Mouse (Mus musculus) c-Kit-positive CD71-positive TER-119-negative erythroid progenitor cells, embryonic 14.5 days (primary cell): ENCODE measurements around the gene Creld2.
A peak's percentile ranks its signal among the peaks of the same experiment; 100 is the strongest.

Experiments
- DNase-seq: peaks from one replicate; pipeline ENCODE4 v3.0.0-alpha.2; 2013; ENCODE audit warnings: low read depth

Creld2 gene

DNA sequence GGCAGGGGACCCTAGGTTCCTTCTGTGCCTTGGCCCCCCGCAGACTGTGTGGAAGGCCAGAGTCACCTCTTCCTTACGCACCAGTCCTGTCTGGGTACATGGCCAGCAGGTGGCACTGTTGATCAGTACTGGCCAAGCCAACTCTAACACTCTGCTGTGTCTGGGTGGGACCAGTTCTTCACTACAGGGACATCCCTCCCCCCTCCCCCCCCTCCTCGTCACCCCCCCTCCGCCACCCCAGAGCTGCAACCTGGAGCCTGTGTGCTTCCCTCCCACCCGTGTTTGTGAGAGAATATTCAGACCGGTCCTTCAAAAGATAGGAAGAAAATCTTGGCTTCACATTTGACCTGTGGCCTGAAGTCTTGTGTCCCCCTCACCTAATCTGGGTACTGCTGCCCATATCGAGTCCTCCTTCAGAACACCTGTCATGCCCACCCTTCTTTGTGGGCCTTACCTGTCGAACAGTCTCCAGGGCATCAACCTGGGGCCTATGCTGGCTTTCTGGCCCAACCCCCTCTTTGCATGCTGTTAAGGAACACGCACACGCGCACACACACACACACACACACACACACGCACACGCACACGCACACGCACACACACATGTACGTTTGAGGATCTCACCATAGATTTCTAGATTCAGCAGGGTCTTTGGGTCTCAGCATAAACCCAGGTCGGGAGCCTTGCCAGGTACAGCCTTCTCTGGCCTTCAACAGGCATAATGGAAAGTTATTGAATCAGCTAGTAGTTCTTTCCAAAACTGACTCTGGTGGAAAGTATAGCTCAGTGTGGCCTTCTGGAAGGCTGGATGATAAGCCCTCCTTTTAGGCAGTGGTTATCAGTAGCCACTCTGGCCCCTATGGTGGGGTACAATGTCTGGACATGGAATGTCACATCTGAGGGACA is 9.6 kb downstream of the Creld2 start:
- DNase-seq, result peak; percentile 78

DNA sequence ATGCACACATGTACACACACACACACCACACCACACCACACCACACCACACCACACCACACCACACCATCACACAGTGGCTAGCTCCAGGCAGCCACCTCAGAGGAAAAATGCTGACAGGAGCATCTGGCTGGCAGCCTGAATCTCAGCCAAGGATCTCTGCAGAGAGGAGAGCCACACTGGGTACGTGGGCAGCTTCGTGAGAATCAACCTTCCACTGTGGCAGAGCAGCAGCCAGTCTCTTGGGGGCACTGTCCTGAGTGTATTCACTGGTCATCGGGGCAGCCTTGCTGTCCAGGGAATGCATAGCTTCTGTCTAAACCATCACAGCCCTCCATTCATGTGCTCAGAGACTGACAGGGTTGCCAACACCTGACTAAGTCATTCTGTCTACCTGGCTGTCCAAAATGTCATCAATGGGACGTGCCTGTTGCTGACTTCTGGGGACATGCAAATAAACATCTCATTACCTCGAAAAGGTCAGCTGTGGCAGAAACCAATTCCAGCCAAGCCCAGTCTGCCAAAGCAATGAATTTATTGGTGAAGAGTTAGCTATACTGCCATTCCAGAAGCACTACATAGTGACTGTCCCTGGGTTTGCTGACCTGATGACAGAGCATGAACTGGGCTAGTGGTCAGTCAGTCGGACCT is 10.5 kb downstream of the Creld2 start:
- no peak for DNase-seq

DNA sequence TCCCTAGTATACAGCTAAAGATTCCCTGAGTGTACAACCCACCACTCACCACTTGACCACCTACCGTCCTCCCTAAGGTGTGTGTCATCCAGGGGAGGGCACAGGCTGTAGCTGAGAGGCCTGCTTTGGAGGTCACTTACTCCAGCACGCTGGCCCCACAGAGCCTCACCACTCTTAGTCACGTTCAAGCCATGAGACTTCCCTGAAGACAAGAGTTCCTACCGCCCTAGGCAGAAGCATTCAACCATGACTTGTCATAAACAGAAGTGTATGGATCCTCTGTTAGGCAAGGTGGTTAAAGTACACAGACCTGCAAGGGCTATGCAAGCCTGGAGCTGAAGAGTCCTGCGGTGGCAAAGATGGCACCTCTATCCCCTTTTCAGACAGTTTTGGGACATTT is 11.2 kb downstream of the Creld2 start:
- no peak for DNase-seq

DNA sequence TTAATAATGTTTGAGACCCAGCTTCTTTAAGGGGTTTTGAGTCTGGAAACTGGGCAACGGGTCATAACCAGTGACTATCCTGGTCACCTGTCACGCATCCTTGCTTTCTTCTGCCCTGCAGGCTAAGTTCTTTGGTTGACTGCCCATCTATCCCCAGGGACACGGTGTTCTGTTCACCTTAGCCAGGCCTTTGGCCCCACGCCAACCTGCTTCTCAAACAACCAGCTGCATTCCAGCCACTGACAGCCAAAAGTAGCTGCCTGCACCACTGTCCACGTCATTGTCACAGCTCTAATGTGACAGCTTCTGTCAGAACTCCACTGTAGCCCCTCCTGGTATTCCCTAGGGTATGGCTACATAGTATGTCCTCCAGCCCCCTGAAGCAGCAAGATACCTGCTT is 12.0 kb downstream of the Creld2 start:
- DNase-seq, result no peak

DNA sequence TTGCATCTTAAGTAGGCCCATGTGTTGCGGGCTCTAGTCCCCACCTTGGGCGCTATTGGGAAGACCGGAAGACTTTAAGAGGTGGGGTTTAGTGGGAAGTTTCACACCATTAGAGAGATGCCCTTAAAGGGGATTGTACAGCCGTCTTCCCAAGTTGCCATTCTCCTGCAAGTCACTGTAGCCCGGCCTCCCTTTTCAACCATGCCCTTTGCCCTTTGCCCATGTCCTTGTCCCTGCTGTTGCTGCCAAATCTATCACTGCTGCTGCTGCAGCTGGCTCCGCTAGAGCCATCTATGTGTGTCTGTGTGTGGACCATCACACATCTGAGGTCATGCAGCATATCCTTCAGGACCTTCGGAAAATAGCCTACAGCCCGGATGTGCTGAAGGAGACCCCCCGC is 13.1 kb downstream of the Creld2 start:
- no peak for DNase-seq

DNA sequence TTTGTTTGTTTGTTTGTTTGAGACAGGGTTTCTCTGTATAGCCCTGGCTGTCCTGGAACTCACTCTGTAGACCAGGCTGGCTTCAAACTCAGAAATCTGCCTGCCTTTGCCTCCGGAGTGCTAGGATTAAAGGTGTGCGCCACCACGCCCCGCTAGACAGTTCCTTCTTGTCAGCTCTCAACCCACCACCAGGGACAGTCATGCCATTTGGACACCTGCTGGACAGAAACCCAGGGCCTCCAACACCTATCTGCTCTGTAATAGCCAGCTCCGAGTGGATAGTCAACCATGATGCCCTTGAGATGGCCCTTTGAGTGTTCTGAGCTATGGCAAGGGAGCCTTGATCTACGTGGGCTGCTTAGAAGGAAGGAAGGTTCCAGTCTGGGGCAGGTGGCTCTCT is 16.6 kb downstream of the Creld2 start:
- DNase-seq, result no peak

DNA sequence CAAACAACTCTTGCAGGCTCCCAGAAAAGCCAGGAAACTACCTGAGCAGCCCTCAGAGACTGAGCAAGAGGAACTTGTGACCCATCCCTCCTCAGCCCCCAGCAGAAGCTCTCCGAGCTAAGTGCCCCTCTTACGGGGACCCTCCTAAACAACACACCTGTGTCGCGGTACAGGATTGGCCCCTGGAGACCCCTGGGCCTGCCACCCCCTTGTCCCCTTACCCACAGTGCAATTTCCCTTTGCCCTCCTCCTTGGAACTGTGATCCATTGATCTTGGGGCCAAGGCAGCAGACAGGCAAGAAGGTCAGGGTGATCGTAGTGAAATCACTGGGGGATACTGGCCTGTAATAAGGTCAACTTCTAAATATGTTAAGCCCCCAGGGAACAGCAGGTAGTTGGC is 17.1 kb downstream of the Creld2 start:
- no peak for DNase-seq

DNA sequence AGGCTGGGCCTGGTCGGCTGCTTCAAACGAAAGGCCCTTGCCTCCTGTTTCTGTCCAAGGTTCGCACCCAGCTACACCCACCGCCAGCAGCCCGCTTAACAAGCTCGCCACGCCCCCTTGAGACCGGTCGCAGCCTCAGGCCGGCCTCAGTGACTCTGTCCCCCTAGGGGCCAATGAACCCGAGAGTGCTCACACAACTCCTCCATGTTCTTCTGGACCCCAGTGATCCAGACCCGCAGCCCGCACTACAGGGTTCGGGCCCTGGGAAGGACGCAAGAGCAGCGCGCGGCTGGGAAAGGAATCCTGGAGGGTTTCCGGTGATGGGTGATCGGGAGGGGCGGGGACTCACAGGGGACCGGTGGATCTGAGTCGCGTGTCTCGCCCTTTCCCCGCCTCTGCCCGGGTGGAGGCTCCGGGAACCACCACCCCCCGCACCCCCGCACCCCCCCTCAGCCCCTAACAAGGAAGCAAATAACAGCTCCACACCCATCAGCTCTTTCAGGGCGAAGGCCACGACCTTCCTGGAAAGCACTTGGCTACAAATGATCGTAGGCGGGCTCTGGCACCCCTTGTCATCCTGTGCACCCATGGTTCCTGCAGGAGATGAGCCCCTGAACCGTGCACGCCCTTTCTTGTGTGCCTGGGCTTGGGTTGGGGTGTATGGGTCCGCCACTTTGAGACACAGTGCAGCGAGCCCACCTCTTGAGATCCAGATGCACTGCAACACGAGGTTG is 17.9 kb downstream of the Creld2 start:
- DNase-seq, result no peak

DNA sequence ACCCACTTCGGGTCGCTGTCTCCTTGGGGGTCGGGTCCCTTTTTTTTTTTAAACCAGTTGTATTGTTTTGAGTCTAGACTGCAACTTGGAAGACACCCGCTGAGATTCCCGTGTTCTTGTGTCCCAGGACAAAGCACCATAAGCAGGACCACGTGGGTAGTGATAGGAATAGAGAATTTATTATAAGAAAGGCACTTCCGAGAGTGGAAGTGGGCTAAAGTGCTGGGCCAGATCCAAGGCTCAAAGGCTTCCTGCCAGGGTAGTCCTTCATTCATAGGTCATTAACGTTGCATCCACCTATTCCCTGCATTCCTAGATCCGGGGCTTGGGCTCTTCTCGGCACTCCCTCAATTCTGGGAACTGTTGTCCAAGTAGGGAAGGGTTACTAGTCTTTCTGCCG is 18.5 kb downstream of the Creld2 start:
- DNase-seq, result no peak

DNA sequence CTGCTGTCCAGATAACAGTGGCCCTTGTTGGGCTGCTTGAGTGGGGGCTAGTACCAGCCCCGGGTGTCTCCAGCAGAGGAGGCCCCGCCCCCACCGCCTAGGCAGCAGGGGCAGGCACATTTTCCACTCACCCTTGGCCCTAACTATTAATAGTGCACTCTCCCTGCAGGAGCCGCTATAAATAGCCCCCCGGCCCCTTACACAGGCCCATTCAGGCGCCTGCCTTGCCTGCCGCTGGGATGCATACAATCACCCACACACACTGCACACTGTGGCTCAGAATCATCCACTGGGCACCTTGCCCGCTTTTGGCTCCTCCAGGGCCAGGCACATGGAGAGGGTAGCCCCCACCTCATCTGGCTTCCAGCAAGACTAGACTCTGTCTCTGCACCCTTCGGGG is 19.8 kb downstream of the Creld2 start:
- DNase-seq, result no peak

DNA sequence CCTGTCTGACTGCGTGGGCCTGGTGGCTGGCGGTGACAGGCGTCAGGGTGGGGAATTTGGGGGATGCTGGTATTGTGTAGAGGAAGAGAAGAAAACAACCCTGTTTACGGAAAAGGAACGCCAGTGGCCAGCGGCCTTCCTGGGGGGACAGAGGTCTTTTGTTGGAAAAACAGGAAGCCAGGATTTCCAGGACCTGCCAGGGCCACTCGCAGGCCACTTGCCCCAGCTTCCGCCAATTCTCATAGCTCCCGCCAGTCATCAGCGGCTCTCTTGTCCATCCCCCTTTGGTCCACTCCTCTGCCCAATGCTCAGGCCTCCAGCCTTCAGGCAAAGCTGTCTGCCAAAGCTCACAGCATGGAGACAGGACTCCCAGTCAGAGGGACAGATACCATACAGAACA is 20.7 kb downstream of the Creld2 start:
- no peak for DNase-seq

DNA sequence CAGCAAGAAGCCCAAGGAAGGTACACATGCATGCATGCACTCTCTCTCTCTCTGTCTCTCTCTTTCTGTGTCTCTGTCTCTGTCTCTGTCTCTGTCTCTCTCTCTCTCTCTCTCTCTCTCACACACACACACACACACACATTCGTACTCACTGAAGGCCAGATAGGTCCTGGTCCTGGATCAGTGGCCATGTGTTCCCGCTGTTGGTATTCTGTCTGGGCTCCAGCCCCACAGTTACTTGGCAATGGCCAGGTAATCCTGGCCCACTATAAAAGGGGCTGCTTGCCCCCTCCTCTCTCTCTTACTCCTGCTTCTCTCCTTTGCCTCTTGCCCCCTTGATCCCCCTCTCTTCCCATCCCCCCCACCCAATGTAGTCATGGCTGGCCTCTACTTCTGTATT is 21.7 kb downstream of the Creld2 start:
- DNase-seq, result no peak

DNA sequence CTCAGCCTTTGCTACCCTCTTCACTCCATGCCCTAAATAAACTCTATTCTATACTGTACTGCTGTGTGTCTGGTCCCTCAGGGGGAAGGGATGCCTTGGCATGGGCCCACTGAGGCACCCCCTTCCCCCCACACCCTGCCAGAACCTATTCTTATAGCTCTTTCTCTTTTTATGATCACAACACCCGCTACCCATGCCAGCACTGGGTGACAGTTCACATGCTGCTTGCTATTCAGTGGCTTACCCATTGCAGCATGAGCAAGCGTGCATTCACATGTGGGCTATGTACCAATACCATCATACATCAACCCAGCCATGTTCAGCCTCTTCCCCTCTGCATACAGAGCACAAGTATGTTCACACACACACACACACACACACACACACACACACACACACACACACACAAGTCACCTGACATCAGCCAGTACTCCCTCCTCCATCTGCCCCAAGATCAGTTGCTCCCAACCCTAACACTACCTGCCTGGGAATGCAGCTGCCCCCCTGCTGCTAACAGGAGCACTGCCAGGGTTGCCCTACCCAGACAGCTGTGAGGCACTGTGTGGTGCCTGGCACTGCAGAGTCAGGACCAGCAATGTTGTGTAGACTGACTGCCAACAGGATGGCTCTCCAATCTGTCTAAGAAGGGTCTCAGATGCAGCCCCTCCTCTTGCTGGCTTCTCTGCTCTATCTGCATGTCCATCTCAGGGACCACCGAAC is 22.3 kb downstream of the Creld2 start:
- DNase-seq, result no peak

DNA sequence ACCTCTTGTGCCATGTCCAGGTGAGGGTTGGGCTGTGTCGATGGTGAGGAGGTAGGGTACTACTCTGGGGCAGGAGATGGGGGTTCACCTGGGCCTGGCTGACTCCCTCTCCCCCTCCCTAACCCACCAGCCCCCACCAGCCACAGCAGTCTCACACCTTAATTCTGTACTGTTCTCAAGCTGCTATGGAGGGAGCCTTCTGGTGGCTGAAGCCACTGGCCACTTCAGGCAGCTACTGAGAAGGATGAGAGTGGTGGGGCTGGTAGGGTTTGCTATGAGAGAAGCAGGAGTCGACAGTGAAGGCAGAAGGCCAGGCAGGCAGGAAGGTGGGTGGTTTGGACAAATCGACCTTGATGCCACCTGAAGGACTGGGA is 22.8 kb downstream of the Creld2 start:
- DNase-seq, result no peak

DNA sequence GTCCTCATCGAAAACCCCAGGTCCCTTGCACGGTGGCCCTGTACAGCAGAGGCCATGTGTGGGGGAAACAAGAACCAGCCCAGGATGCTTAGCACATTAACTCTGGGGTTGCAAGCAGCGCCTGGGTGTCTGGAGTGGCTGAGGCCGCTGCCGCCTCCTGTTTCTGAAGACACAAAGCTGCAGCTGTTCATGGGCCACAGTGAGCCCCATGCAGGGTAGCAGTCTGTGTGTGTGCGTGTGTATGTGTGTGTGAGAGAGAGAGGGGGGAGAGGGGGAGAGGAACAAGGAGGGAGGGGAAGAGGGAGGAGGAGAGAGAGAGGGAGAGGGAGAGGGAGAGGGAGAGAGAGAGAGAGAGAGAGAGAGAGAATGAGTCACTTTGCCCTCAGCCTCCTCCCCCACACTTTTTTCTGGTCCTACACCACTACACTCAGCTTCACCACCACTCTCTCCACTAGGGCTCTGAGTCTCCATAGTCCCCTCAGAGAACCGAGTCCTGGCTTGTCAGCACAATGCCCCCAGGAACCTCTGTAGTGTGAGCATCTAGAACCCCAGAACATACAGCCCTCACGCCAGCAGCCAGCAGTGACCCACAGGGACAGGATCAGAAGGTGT is 24.1 kb downstream of the Creld2 start:
- DNase-seq, result no peak

DNA sequence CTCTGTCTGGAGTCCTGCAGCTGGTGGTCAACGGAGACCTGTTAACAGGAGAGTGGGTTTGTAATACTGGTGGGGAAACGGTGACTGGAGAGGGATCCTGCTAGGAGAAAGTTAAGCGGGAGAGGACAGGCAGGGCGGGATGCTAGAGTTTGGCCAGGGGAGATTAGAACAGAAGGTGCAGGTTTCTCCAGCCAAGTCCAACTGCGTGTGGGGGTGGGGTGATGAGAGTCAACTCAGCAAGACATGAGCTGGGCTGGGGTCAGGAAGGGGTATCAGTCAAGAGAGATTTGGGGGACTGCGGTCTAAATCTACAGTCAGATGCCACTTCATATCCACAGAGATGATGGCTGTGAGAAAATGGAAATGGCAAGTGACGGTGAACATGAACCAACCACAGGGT is 25.5 kb downstream of the Creld2 start:
- no peak for DNase-seq

DNA sequence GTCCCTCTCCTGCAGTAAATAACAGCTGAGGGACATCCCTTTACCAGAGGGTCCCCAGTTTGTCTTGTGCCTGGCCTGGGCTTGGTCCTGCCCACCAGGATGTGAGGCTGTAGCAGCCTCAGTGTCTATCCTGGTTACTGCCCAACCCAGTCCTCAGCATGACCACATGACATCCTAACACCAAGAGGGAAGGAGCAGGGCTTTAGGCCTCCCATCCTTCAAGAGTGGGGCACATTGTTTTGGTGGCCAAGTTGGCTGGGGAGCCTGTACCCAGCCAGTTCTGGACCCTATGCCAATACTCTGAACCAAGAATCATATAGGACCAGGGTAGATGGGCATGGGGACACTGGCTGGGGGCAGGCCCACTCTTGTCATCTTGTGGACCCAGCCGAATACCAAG is 29.2 kb downstream of the Creld2 start:
- no peak for DNase-seq

DNA sequence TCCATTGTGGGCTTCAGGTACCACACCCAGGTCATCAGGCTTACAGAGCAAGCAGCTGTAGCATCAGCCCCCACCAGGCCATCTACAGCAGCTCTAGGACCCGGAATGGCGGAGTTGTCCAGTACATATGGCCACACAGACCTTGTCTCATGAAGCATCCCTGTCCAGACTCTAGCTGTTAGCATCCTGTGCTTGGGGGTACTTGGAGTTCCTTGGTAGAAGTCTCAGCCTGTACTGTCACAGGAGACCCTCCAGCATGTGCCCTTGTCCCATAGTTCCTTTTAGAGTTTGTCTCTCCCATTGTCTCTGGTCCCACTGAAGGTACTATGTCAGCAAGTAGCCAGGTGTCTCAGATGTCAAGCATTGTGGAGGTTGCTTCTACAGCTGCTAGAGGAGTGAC is 30.2 kb downstream of the Creld2 start:
- DNase-seq, result no peak

DNA sequence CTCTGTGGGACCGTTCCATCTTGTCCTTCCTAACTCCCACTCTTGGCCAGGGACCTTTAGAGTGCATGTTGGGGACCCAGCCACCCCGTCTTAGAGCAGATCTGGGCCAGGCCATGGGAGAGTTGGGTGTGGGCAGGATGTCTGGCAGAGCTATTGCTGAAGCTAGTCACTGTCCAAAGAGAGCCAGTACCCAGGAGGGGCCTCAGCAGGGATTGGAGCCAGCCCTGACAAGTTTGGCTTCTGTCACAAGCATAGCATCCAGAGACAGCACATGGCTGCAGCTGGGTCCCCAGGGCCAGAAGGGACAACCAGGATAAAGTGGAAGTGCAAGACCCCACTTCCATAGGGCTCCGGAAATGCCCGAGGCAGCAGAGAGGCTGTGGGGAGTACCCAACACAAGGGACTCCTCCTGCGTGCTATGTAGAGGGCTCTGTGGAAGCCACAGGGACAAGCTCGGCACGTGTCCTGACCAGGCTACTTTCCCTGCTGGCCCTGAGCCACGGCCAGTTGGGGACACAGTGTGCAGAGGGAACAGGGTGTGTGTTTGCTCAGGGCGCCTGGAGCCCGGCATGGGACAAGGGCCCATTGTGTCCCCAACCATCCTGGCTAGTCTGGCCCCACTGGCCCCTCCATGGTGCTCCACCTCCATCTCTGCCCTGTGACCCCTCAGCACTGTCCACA is 30.8 kb downstream of the Creld2 start:
- DNase-seq, result no peak

DNA sequence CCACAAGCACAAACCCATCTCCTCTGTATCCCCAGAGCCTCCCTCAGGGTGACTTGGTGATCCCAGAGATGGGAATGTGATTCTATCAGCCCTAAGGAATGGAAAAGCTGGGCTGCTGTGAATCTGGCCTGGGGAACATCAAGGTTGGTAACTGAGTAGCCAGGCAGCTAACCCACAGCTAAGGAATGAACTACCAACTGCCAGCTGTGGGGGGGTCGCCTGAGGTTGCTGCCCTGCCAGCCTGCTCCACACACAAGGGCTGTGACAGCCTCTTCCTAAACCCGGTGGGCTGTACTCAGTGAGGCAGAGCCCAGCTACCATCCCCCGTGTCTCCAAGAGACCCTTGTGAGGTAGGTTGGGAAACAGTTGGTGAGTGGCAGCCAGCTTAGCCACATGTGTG is 31.6 kb downstream of the Creld2 start:
- no peak for DNase-seq

DNA sequence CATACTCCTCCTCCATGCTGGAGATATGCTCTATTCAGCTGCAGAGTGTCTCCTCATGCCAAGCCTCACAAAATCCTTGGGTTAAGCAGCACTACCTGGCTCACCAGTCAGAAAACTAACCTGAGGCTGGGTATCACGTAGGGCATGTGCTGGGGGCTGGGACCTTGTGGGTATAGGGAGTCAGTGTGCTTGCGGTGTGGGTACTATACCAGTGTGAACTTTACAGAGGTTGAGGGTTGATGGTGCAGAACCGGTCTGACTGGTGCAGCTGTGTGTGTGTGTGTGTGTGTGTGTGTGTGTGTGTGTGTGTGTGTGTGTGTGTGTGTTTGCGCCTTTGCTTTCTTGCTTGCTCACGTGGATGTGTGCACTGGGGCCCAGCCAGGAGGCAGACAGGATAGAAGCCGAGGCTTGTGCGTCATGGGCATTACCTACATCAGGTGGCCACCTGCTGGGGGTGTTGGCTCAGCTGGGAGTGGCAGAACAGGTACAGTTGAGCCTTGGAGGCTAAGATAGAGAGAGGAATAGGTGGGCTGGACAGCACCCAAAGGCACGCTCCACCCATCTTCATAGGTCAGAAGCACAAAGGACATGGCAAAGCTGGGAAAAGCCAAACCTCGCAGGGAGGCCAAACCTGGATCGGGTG is 32.2 kb downstream of the Creld2 start:
- DNase-seq, result no peak
